Mouse (Mus musculus) macrophage (primary cell): Measurements from ENCODE around the gene Sag. TPM values are rescaled to one million over a fixed set of nuclear protein-coding genes. Genes with fewer than 3 reads are reported as not detected.
"Not testable (repeated sequence)": the region's sequence is repeated elsewhere in the genome, so short reads cannot be mapped to it uniquely, and the experiment has no call there.

Experiments used
- H3K27ac ChIP-seq: fragments of 350-480 bp; formaldehyde crosslinking; 2 replicates; pipeline ENCODE4 v1.9.0; 2021
- H3K36me3 ChIP-seq: fragments of 350-480 bp; formaldehyde crosslinking; 2 replicates; pipeline ENCODE4 v1.9.0; 2021; ENCODE audit errors: inconsistent target
- H3K4me3 ChIP-seq: fragments of 350-480 bp; formaldehyde crosslinking; 2 replicates; pipeline ENCODE4 v1.9.0; 2021; ENCODE audit errors: inconsistent target
- H3K79me2 ChIP-seq: fragments of 350-480 bp; formaldehyde crosslinking; 2 replicates; pipeline ENCODE4 v1.9.0; 2021; ENCODE audit errors: inconsistent target
- WGBS: methylation state at CpG from one replicate; pipeline ENCODE4 v1.1.7; 2026; ENCODE audit warnings: inconsistent platforms; ENCODE audit not compliant: missing documents; 5-methylcytosine and 5-hydroxymethylcytosine counted together
- polyA plus RNA-seq: library from polyadenylated mRNA; stranded (reverse); fragments of 250-400 nt; gene quantifications from 3 replicates; pipeline ENCODE4 v1.2.4, GENCODE M21; 2018; ENCODE audit warnings: inconsistent platforms

The Sag gene
- polyA plus RNA-seq, 1 experiment from 2014 or later, result 0.83 TPM

- H3K27ac ChIP-seq, result peak overlapping the region; percentile 75
- no peak overlapping the region for H3K4me3 ChIP-seq
- WGBS, result 48% methylated on average over 4 of the region's 4 CpGs
- H3K79me2 ChIP-seq, result no peaks in the 10 kb centered on the region; the same call in 1 of the 2 replicates
- H3K36me3 ChIP-seq, result peaks cover 43% of the 10 kb centered on the region
Observed at GRCm38 (mm10) chr1:87792438-87793137, 10.9 kb upstream of the Sag start.

GRCm38 (mm10) chr1:87793138-87793449 lies 10.4 kb upstream of the Sag start:
- 90% methylated on average over 6 of the region's 6 CpGs for WGBS
- Histone ChIP-seq H3K79me2 (no peaks in the 10 kb centered on the region; the same call in 1 of the 2 replicates), H3K4me3 (no peak overlapping the region), H3K36me3 (peaks cover 41% of the 10 kb centered on the region), H3K27ac (peak overlapping the region; percentile 75)

- Histone ChIP-seq H3K4me3 (no peak overlapping the region), H3K27ac (no peak overlapping the region), H3K36me3 (peaks cover 11% of the 10 kb centered on the region; the same call in 1 of the 2 replicates), H3K79me2 (no peaks in the 10 kb centered on the region; the same call in 1 of the 2 replicates)
- WGBS, result 100% methylated on average over 1 of the region's 1 CpGs
Observed at GRCm38 (mm10) chr1:87797702-87798101, 5.8 kb upstream of the Sag start.

GRCm38 (mm10) chr1:87798306-87798705 lies 5.2 kb upstream of the Sag start:
- H3K36me3 ChIP-seq, result peaks cover 11% of the 10 kb centered on the region; the same call in 1 of the 2 replicates

GRCm38 (mm10) chr1:87807751-87808150 lies 4.3 kb downstream of the Sag start:
- Histone ChIP-seq H3K4me3 (no peak overlapping the region), H3K79me2 (no peaks in the 10 kb centered on the region), H3K27ac (no peak overlapping the region), H3K36me3 (no peaks in the 10 kb centered on the region)
- WGBS, result 100% methylated on average over 1 of the region's 1 CpGs

More at GRCm38 (mm10) chr1:87798306-87798705, 5.2 kb upstream of the Sag start:
- WGBS, result 75% methylated on average over 2 of the region's 2 CpGs
- Histone ChIP-seq H3K79me2 (no peaks in the 10 kb centered on the region; the same call in 1 of the 2 replicates), H3K4me3 (no peak overlapping the region), H3K27ac (no peak overlapping the region)

- no peak overlapping the region for H3K4me3 ChIP-seq
- no peaks in the 10 kb centered on the region for H3K79me2 ChIP-seq
- WGBS, result 38% methylated on average over 6 of the region's 7 CpGs
- peak overlapping the region; percentile 61 for H3K27ac ChIP-seq
- H3K36me3 ChIP-seq, result no peaks in the 10 kb centered on the region
Observed at GRCm38 (mm10) chr1:87811391-87811790, 7.9 kb downstream of the Sag start.

- no peak overlapping the region for H3K4me3 ChIP-seq
- H3K27ac ChIP-seq, result peak overlapping the region; percentile 61
- WGBS, result 97% methylated on average over 10 of the region's 10 CpGs
Observed at GRCm38 (mm10) chr1:87812061-87812460, 8.6 kb downstream of the Sag start.

GRCm38 (mm10) chr1:87813155-87813554 lies 9.7 kb downstream of the Sag start:
- no peaks in the 10 kb centered on the region for H3K79me2 ChIP-seq
- no peaks in the 10 kb centered on the region for H3K36me3 ChIP-seq
- H3K27ac ChIP-seq, result 0 out of 2 replicates have a peak overlapping the region, but pooled peaks have one; percentile 46
- 94% methylated on average over 6 of the region's 6 CpGs for WGBS
- no peak overlapping the region for H3K4me3 ChIP-seq

More at GRCm38 (mm10) chr1:87812061-87812460, 8.6 kb downstream of the Sag start:
- Histone ChIP-seq H3K36me3 (no peaks in the 10 kb centered on the region), H3K79me2 (no peaks in the 10 kb centered on the region)

GRCm38 (mm10) chr1:87813681-87814080 lies 10.2 kb downstream of the Sag start:
- peak overlapping the region; percentile 46 for H3K27ac ChIP-seq
- WGBS, result 23% methylated on average over 7 of the region's 7 CpGs

GRCm38 (mm10) chr1:87824420-87824995 lies 21.0 kb downstream of the Sag start:
- H3K36me3 ChIP-seq, result no peaks in the 10 kb centered on the region
- no peak overlapping the region for H3K27ac ChIP-seq
- H3K4me3 ChIP-seq, result no peak overlapping the region
- no peaks in the 10 kb centered on the region for H3K79me2 ChIP-seq
- 77% methylated on average over 8 of the region's 10 CpGs for WGBS

More at GRCm38 (mm10) chr1:87813681-87814080, 10.2 kb downstream of the Sag start:
- no peaks in the 10 kb centered on the region for H3K79me2 ChIP-seq
- no peak overlapping the region for H3K4me3 ChIP-seq
- H3K36me3 ChIP-seq, result no peaks in the 10 kb centered on the region

GRCm38 (mm10) chr1:87825281-87825680 lies 21.8 kb downstream of the Sag start:
- Histone ChIP-seq H3K79me2 (no peaks in the 10 kb centered on the region), H3K4me3 (no peak overlapping the region), H3K27ac (no peak overlapping the region), H3K36me3 (no peaks in the 10 kb centered on the region)
- WGBS, result 100% methylated on average over 5 of the region's 5 CpGs

- no peaks in the 10 kb centered on the region for H3K36me3 ChIP-seq
- H3K79me2 ChIP-seq, result no peaks in the 10 kb centered on the region
- WGBS, result 97% methylated on average over 6 of the region's 6 CpGs
- H3K27ac ChIP-seq, result no peak overlapping the region
- no peak overlapping the region for H3K4me3 ChIP-seq
Observed at GRCm38 (mm10) chr1:87825991-87826390, 22.5 kb downstream of the Sag start.

GRCm38 (mm10) chr1:87826474-87826873 lies 23.0 kb downstream of the Sag start:
- Histone ChIP-seq H3K4me3 (no peak overlapping the region), H3K27ac (no peak overlapping the region), H3K79me2 (no peaks in the 10 kb centered on the region), H3K36me3 (no peaks in the 10 kb centered on the region)
- 100% methylated on average over 2 of the region's 2 CpGs for WGBS

- not testable (repeated sequence) for H3K36me3 ChIP-seq, H3K4me3 ChIP-seq, H3K79me2 ChIP-seq
- WGBS, result 100% methylated on average over 1 of the region's 1 CpGs
- peak overlapping the region; percentile 95 for H3K27ac ChIP-seq
Observed at GRCm38 (mm10) chr1:87827476-87827875, 24.0 kb downstream of the Sag start.

GRCm38 (mm10) chr1:87828185-87828584 lies 24.7 kb downstream of the Sag start:
- Histone ChIP-seq H3K79me2 (no peaks in the 10 kb centered on the region), H3K4me3 (no peak overlapping the region), H3K36me3 (no peaks in the 10 kb centered on the region), H3K27ac (peak overlapping the region; percentile 95)
- 3% methylated on average over 9 of the region's 9 CpGs for WGBS
